Mouse (Mus musculus) stomach, postnatal 0 days (tissue): Measurements from ENCODE around the gene Ginm1.

Source experiments
- CTCF ChIP-seq: IDR thresholded peaks from 2 replicates; pipeline ENCODE4 v1.5.1; 2016; ENCODE audit warnings: antibody characterized with exemption, low read depth, mild to moderate bottlenecking, moderate library complexity
- EP300 ChIP-seq: optimal IDR thresholded peaks from 2 replicates; pipeline ENCODE3; 2016; ENCODE audit warnings: antibody characterized with exemption

GRCm38 (mm10) chr10:7772346-7772745 is 20.3 kb downstream of the Ginm1 start:
- TF ChIP-seq EP300, result no peak
- TF ChIP-seq CTCF, result no peak
